Mouse (Mus musculus) layer of hippocampus, adult 18-20 months (tissue): ENCODE measurements around the gene Tm6sf2. TPM values are rescaled to one million over a fixed set of nuclear protein-coding genes. Genes with fewer than 3 reads are reported as not detected.
A peak's percentile ranks its signal among the peaks of the same experiment; 100 is the strongest.

Source experiments
- DNase-seq, 2 experiments: peaks; one replicate each; pipeline ENCODE4 v3.0.0; 2022; ENCODE audit warnings: low spot score in 2 of 2
- total RNA-seq, 2 experiments: library from RNA; stranded (reverse); gene quantifications; 2 replicates each; pipeline ENCODE4 v1.2.3; 2021

The Tm6sf2 gene
- total RNA-seq, 2 experiments from 2014 or later: 5.3 to 7.5 TPM

- DNase-seq: peak; percentile 60 to 74
These were observed 15.3 kb downstream of the Tm6sf2 start for GRCm38 (mm10) chr8:70087836-70088650.

GRCm38 (mm10) chr8:70089296-70089960 is 16.7 kb downstream of the Tm6sf2 start:
- no peak for DNase-seq

DNA sequence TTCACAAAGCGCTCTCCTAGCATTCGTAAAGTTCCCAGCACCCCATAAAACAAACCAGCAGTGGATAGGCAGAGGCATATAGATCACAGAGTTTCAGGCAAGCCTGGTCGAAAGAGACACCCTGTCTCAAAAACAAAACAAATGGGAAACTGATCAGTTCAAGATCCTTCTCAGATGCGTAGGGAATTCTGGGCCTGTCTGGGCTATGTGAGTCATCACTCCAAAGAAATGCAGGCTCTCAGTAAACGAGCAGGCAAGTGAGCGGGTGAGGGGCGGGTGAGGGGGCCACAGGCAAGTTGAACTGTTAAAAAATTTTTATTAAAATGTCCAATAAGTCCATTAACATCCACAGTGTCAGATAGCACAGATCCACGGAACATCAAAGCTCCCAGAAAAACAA is 20.1 kb downstream of the Tm6sf2 start:
- no peak for DNase-seq

DNA sequence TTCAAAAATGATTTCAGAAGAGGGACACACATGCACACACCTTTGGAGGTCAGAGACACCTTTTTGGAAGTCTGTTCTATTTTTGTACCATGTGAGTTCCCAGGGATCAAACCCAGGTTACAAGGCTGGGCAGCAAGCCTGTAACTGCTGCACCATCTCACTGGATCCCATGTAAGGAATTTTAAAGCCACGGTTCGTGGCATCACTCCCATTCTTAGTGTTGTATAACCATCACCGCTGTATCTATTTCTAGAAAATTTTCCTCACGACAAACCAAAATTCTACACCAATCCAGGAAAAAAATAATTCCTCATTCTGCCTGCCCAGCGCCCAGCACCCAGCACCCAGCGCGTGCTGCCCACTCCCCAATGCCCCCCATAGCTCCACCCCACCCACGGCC is 26.6 kb downstream of the Tm6sf2 start:
- DNase-seq: peak in 1 of 2 experiments; percentile 66

- DNase-seq: no peak
These were observed 27.5 kb downstream of the Tm6sf2 start for GRCm38 (mm10) chr8:70100241-70100640.

- DNase-seq: peak in 1 of 2 experiments; percentile 64
These were observed 31.8 kb downstream of the Tm6sf2 start for GRCm38 (mm10) chr8:70104506-70104905.

DNA sequence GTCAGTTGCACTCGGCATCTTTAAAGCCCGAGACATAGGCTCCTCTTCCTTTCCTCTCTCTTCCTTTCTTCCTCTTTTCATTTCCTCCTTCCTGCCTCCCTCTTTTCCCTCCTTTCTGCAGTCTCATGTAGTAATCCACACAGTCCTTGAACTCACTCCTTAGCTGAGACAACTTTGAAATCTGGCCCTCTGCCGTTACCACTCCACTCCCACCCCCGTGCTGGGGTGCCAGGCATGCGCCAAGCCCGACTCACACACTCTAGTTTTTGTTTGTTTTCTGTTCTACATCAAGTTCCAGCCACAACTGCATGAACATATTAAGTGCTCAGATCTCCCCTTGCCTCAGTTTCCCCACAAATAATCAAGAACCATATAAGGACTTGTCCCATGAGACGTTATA is 32.2 kb downstream of the Tm6sf2 start:
- no peak for DNase-seq

DNA sequence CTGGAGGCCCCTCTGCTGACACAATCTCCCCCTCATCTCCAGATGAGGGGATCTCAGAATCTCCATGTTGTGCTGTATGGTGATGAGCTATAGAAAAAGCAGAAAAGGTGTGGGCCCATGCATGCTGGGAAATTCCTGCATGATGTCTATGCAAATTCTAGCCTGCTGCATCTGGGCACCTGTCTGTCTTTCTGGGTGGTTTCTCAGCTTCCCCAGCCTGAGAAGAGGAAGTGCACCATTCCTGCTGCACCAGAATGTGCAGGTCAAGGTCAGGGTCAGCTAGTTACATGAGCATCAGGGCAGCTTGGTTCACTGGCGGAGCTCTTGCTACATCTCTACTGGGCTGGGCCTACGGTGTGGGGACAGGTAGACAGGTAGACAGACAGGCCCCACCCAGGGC is 37.7 kb downstream of the Tm6sf2 start:
- no peak for DNase-seq

DNA sequence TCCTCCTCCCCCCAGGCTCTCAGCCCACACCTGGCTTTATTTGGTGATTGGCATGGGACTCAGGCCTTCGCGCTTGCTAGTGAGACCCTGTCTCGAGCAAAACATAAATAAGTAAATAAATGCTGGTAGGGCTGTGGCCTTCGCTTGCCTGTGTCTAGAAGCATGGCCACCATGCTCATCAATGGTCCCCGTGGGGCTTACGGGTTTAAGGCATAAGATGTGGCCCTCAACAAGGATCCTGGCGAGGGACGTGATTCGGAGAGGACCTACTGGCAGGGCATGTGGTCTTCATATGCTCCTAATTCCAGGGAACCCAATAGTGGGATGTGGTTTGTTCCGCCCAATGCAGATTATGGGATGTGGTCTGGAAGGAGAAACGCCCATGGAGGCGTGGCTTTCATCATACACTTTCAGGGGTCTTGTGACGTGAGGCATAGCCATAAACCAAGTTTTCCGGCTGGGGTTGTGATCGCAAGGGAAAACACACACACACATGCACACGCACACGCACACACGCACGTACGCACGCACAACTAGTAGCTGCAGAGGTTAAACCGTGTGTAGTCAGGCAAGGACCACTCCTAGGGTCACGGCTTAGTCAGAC is 38.6 kb downstream of the Tm6sf2 start:
- no peak for DNase-seq

GRCm38 (mm10) chr8:70112401-70113016 is 39.8 kb downstream of the Tm6sf2 start:
- no peak for DNase-seq

DNA sequence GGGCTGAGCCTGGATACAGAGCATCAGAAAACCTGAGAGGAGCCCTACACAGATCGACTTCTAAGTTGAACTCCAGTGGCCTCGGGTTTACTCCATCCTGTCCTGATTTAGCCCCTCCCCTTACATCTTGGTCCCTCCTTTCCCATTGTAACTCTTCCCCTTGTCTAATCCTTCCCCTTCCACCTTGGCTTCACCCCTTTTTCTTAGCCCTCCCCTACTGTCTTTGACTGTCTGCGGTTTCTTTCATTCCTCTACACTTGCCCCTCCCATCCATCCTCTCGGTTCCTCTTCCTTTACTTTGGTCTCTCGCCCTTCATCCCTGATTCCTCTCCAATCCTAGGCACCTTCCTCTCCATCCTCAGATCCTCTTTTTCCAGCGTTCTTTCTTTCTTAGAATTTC is 41.8 kb downstream of the Tm6sf2 start:
- no peak for DNase-seq

- no peak for DNase-seq
These were observed 42.2 kb downstream of the Tm6sf2 start for GRCm38 (mm10) chr8:70114892-70115291.

DNA sequence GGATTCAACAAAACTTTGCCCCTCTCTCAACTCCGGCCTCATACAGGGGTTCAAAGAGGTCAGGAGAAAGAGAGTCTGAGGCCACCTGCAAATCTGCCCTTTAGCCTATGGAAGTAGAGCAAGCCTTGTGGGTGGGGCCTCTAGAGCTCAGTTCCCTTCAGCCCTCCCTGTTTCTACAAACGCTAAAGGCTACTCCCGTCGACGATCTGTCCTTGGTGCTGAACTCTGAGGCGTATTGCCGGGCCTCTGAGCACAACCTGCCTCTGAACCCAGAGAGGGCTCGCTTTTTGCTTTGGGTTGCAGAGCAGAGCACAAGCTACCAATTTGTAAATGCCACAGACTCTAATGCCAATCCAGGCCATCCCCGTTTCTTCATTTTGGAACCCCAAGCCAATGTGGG is 44.9 kb downstream of the Tm6sf2 start:
- DNase-seq: no peak

- DNase-seq: peak; percentile 50 to 77
These were observed 46.3 kb downstream of the Tm6sf2 start for GRCm38 (mm10) chr8:70118726-70119700.

DNA sequence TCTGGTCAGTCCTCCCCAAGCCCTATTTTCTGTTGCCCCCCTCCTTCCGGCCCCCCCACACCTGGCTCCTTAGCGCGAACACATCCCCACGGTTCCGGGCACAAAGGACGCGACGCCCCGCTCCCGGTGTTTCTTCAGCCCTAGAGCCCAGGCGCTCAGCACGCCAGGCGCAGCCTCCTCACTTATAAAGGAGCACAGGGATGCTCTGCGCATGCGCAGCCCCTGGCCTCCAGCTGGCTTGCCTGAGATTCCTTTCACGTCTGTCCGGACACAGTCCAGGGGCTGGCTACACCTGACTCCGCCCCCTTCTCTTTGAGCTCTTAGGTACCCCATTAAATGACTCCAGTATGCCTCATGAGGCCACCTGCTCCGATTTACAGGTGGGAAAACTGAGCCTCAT is 47.9 kb downstream of the Tm6sf2 start, which contains the start of gene Ncan:
Gene Ncan, minus strand, starts transcription at position 207 of the 400 bp plus-strand sequence.
- DNase-seq: peak; percentile 84 to 94

DNA sequence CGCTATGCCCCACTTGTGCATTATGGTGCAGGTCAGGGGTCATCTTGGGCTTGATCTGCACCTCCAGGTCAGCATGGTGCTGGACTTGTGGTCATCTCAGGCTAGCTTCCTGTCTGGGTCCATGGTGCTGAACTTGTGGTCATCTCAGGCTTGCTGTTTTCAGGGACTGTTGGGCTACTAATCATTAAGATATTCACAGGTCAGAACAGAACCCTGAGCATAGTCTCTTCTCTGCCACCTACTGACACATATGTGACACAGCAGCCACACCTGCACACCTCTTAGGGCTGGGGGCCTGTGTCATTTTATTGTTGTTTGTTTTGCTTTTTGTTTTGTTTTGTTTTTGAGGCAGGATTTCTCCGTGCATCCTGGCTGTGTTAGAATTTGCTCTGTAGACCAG is 50.1 kb downstream of the Tm6sf2 start:
- no peak for DNase-seq

GRCm38 (mm10) chr8:70124992-70125391 is 52.3 kb downstream of the Tm6sf2 start:
- peak in 1 of 2 experiments; percentile 55 for DNase-seq

DNA sequence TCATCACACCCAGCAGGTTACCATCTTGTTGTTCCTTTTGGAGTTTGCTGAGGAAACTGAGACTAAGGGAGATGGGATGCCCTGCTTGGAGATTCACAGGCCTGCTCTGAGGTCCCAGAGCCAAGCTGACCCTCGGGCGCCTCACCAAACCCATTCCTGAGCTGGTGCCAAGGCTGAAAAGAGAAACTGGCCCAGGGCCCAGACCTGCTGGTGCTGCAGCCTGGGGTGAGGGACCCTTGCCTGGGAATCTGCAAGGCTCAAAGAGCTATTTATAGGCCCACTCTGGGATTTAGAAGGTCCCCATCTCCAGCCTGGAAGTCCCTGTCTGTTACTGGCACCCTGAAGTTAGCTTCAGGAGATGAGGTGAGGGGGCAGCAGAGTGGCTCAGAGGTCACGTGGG is 55.7 kb downstream of the Tm6sf2 start:
- DNase-seq: peak in 1 of 2 experiments; percentile 71

- peak; percentile 79 to 86 for DNase-seq
These were observed 56.7 kb downstream of the Tm6sf2 start for GRCm38 (mm10) chr8:70129309-70129952.
